Mouse (Mus musculus) mesoderm, embryonic 11.5 days (tissue): ENCODE results near the gene Shbg.

Experiments
- DNase-seq: peaks from one replicate; pipeline ENCODE4 v3.0.0-alpha.2; 2012; ENCODE audit warnings: low read depth, low spot score

Shbg gene

DNA sequence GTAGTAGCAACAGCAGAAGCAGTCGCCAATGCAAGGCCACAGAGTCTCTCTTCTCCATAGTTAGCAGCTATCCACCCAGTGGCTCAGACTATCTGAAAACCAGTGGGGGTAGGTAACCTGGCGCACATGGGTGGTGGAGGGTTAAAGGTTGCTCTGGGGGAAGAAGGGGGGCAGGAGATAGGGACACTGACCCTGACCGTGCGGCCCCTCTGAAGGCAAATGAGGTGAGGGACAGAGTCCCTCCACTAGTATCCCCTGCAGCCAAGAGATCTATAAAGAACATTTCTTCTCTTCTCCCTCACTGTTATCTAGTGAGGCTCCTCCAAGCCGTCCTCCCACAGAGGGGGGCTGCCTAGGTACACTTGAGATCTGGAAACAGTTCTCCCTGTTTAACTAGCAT, at the start of gene Shbg:
Gene Shbg, minus strand, starts transcription at position 101 of the 400 bp plus-strand sequence.
- no peak for DNase-seq

DNA sequence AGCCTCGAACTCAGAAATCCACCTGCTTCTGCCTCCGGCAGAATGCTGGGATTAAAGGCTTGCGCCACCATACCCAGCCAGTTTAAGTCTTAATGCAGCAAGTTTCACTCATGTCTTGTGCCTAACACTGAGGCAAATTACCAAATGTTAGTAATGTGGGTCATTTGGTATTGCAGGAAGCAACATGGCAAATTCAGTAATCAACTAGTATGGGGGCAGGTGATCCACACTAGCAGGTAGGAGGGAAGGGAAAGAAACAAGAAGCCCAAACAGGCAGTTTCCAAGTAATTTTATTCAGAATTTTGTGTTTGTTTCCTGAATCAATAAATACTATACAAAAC, 48.9 kb upstream of the Shbg start:
- no peak for DNase-seq

DNA sequence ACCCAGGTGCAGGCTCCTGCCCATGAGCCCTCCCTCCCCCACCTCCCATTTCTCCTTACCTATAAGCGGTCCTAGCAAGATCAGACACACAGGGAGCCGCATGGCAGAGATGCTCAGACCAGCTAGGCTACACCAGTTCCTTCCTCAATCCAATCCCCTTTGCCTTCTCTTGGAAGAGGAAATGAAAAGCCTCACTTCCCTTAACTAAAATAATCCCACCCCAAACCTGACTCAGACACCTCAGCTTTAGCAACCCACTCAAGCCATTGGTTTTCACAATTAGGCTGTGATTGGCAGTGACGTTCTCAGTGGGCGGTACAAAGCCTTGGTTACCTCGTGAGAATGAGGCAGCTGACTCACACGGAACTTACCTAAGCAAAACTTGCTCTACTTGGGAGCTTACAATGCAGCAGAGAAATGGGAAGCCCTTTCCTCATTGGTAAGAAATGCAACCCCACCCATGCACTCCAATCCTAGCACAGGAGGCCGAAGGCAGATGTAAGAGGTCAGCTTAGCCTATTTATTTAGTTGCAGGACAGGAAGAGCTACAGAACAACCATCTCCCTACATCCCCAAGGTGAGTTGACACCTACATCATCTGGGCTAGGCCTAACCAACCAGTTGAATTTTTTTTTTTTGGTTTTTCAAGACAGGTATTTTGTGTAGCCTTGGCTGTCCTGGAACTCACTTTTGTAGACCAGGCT, 48.4 kb upstream of the Shbg start, which contains the start of gene Cd68:
Gene Cd68, minus strand, starts transcription at position 193 of the 704 bp plus-strand sequence.
- no peak for DNase-seq

DNA sequence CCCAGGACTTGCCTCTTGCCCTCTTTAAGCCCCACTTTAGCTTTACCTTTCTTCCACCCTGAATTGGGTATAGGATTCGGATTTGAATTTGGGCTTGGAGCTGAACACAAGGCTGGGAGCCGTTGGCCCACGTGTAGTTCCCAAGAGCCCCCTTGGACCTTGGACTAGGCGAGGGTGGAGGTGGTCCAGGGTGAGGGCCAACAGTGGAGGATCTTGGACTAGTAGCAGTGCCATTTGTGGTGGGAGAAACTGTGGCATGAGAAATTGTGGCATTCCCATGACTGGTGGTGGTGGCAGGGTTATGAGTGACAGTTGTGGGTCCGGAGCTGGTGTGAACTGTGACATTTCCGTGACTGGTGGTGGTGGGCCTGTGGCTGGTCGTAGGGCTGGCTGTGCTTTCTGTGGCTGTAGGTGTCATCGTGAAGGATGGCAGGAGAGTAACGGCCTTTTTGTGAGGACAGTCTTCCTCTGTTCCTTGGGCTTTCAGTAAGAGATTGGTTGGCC, 47.8 kb upstream of the Shbg start:
- DNase-seq, result no peak

- DNase-seq, result no peak
Observed at GRCm38 (mm10) chr11:69664841-69665240, 47.1 kb upstream of the Shbg start.

GRCm38 (mm10) chr11:69663795-69664194, 46.1 kb upstream of the Shbg start:
- no peak for DNase-seq

DNA sequence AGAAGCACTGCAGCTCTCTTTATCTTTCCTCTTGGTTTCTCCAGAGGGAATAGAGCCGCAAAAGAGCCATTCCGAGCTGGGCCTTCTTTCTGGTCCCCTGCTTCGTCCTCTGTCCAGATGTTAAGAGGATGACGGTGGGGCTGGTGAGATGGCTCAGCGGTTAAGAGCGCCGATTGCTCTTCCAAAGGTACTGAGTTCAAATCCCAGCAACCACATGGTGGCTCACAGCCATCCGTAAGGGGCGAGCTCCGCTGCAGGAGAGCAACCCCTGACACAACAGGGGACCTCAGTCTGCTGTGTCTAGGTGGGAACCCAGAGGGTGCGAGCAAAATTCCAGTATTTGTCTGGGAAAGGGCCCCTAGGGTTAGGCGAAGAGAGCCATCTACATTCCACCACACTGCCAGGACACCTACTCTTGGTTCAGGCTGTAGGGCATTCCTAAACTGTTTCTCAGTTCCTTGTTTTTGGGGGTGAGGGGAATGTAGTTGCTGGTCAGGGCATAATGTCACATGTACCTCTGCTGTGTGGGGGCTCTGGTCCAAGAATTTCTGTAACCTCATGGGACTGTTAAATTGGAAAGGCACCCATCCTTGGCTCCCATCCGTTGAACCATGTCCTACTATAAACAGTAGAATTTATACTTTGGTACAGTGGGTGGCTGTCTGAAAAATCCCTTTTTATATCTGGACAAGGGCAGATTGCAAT, 45.4 kb upstream of the Shbg start:
- no peak for DNase-seq

- peak; percentile 99 for DNase-seq
Observed at GRCm38 (mm10) chr11:69662213-69662966, 44.7 kb upstream of the Shbg start, which contains the start of gene Mpdu1. Gene Mpdu1, minus strand, starts transcription at chr11:69662642.

DNA sequence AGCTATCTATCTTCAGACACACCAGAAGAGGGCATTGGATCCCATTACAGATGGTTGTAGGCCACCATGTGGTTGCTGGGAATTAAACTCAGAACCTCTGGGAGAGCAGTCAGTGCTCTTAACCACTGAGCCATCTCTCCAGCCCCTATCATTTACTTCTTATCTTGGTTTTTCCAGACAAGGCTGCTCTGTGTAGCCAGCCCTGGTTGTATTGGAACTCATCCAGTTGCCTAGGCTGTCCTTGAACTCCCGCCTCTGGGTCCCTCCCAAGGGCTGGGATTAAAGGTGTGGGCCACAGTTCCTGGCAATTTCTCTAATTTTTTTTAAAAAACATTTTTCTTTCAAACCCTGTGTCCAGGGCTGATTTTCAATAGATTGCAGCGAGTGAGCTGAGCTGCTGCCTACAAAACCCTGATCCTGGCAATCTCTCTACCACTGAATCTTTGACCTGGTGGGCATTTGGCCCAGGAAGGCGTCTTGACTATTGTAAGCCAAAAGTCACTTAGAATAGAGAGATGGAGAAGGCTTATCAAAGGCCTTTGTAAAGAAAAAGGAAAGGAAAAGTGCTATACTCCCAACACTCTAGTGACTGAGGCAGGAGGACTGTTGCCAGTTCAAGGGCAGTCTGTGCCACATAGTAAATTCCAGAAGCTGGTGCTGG, 43.6 kb upstream of the Shbg start:
- DNase-seq, result no peak

- DNase-seq, result no peak
Observed at GRCm38 (mm10) chr11:69657462-69657881, 39.8 kb upstream of the Shbg start.

GRCm38 (mm10) chr11:69656617-69657461, 39.1 kb upstream of the Shbg start:
- peak; percentile 77 for DNase-seq

DNA sequence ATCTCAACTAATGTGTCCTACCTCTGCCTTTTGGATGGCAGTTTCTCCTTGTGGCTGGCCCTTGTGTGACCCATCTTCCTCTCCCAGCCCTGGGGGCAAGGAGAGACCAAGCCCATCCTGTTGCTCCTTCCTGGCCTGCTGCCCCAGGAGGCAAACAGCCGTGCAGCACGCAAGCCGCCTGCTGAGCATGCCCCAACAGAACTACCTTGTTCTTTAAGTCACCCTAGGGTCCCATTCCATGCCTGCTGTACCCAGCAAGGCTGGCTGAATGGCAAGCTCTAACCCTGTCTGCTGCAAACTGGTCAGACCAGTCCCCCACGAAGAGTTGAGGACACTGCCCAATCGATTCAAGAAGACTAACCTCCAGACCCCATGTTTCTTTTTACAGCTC, 38.4 kb upstream of the Shbg start:
- no peak for DNase-seq

- peak; percentile 88 for DNase-seq
Observed at GRCm38 (mm10) chr11:69655264-69656064, 37.8 kb upstream of the Shbg start, which contains the start of gene Sox15. Gene Sox15, plus strand, starts transcription at chr11:69655314.

DNA sequence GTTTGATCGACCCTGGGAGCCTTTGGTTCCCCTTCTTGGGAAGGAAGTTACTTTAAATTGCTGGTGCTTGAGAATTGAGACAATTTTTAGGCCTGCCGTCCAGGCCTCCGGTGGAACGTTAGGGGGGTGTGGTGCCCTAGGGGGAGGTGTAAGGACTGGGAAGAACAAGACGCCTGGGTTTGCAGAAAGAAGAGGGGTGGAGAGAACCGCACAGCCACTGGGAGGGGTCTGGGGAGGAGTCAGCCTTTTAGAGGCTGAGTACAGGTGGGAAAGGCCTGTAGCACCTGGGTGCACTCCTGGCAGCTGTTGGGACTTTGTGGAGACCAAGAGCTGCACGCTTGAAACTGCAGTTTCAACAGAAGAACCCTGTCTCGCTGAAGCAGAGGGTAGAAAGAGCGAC, 37.1 kb upstream of the Shbg start:
- no peak for DNase-seq

- DNase-seq, result no peak
Observed at GRCm38 (mm10) chr11:69653399-69653798, 35.7 kb upstream of the Shbg start.

DNA sequence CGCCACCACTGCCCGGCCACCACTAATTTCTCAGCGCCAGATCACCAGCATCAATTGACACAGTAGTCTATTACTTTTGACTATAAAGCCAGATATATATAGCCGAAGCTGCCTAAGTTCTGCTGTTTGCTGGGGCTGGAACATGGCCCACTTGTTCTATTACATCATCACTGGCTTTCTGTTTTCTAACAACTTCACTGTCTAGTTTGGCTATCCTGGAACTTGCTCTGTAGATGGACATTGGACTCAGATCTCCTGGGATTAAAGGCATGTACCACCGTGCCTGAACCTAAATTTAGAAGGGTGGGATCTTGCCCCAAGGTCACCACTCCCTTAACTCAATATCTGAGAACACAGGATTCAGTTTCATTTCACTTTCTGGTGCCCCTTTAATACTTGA, 28.2 kb upstream of the Shbg start:
- no peak for DNase-seq

GRCm38 (mm10) chr11:69635471-69635870, 17.8 kb upstream of the Shbg start:
- DNase-seq, result no peak

DNA sequence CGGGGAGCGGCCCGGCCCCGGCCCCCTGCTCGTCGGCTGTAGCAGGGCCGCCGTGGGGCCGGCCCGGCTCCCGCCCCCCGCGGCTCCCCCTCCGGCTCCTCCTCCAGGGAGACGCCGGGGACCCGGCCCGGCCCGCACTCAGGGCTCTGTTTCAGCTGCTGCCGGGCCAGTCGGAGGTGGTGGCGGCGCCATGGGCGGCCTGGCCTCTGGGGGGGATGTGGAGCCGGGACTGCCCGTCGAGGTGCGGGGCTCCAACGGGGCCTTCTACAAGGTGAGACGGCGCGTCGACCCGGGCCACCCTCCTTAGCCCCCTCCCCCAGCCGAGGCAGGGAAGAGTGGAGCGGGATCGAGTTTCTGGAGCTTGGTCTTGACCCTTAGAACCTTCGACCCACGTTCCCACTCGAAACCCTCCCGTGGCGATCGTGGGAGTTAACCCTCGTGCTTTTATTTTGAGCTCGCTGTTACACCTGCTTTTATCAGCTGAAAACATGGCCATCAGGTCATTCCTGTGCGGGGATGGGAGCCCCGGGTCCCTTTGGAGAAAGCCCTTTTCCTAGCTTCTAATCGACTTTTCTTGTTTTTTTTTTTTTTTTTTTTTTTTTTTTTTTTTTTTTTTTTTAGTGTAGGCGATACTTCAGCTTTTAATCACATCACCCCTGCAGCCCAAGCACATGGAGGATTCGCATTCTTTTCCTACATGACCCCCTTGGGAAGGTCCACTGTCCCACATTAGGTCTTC, 15.6 kb upstream of the Shbg start:
- DNase-seq, result peak; percentile 44
